In the genomic region with DNA sequence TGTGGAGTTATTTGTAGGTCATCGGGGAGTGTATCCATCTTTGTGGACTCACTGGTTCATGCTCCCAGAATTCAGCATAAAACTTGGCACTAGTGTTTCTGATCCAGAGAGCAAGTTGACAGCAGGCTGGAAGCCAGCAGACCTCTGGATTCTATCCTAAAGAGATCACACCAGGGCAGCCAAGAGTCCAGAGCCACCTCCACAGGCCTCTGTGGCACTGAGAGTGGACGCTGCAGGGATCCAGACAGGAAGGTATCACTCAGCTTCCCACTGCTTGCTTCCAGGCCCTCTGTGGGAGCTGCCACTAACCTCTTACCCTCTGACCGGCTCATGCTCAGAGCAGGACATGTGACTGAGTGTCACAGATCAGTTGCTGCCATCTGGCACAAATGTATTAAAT, we compare ENCODE assay signal across 9 mouse cellular contexts.
DNase-seq lines count a peak whose midpoint lies in the region; ATAC-seq and TF ChIP-seq lines count a peak whose summit lies in the region.
"Had no signal": no experiment of that assay in that cellular context is flagged by ENCODE, and none has a peak within 500 bp of the region (broad histone marks: within the 10 kb centered on the region; RNA-seq: fewer than 3 reads in every experiment).

No protein-coding gene starts in this region.

- WGBS in midbrain, postnatal 0 days, result 63% methylated on average over 3 of the region's 3 CpGs
- 72% methylated on average over 3 of the region's 3 CpGs for WGBS in midbrain, embryonic 15.5 days

- peak; percentile 11 for DNase-seq in adrenal gland, postnatal 25 days
- DNase-seq in adrenal gland, adult 2 months, result no peak
- DNase-seq in midbrain, postnatal 0 days (ENCODE audit: low spot score), result peak; percentile 18
- DNase-seq in kidney, adult 18-20 months, result peak; percentile 13
- DNase-seq in mesoderm, embryonic 11.5 days (ENCODE audit: low read depth, low spot score), result peak; percentile 20
- DNase-seq in embryo, embryonic 9.5 days (ENCODE audit: extremely low spot score), result no peak
- DNase-seq: liver had no signal

- H3K9me3 ChIP-seq in midbrain, postnatal 0 days (ENCODE audit: low read length), result no peaks in the 10 kb centered on the region
- no peaks in the 10 kb centered on the region for H3K9me3 ChIP-seq in midbrain, embryonic 15.5 days

- H3K27me3 ChIP-seq in midbrain, postnatal 0 days (ENCODE audit: insufficient read depth, low read length), result no peaks in the 10 kb centered on the region
- no peaks in the 10 kb centered on the region for H3K27me3 ChIP-seq in midbrain, embryonic 15.5 days (replicated peaks)

- H3K36me3 ChIP-seq in midbrain, postnatal 0 days (ENCODE audit: insufficient read depth, low read length), result no peaks in the 10 kb centered on the region
- H3K36me3 ChIP-seq in midbrain, embryonic 15.5 days (replicated peaks), result no peaks in the 10 kb centered on the region

- no peak overlapping the region for H3K27ac ChIP-seq in midbrain, postnatal 0 days (ENCODE audit: low read depth, low read length)
- H3K27ac ChIP-seq in midbrain, embryonic 15.5 days, result no peak overlapping the region

- H3K4me3 ChIP-seq in midbrain, postnatal 0 days (ENCODE audit: low read depth, low read length), result no peak overlapping the region
- no peak overlapping the region for H3K4me3 ChIP-seq in midbrain, embryonic 15.5 days

- no peak for ATAC-seq in midbrain, postnatal 0 days (ENCODE audit: low FRiP score)
- no peak for ATAC-seq in midbrain, embryonic 15.5 days (replicated peaks)
- no peak for ATAC-seq in erythroid progenitor cell, adult 5-6 weeks (replicated peaks; ENCODE audit: low FRiP score, poor library complexity, severe bottlenecking)

- no peak for TF ChIP-seq CTCF in midbrain, postnatal 0 days (IDR thresholded peaks at IDR 0.05)

- no peaks in the 10 kb centered on the region for H3K4me1 ChIP-seq in midbrain, postnatal 0 days (ENCODE audit: insufficient read depth, low read length)
- no peaks in the 10 kb centered on the region for H3K4me1 ChIP-seq in midbrain, embryonic 15.5 days

- no peak overlapping the region for H3K4me2 ChIP-seq in midbrain, postnatal 0 days (ENCODE audit: low read depth, low read length, poor library complexity, severe bottlenecking)
- no peak overlapping the region for H3K4me2 ChIP-seq in midbrain, embryonic 15.5 days

- H3K9ac ChIP-seq in midbrain, postnatal 0 days (replicated peaks; ENCODE audit: low read length, poor library complexity, severe bottlenecking), result no peak overlapping the region
- no peak overlapping the region for H3K9ac ChIP-seq in midbrain, embryonic 15.5 days

Comparison
In these comparisons a context has a peak if more than half of its experiments do, and no peak if none do; other contexts are left out.
1. DNase-seq: peak in adrenal gland, postnatal 25 days (single experiment), midbrain, postnatal 0 days (single experiment), kidney, adult 18-20 months (single experiment) and mesoderm, embryonic 11.5 days (single experiment); none in adrenal gland, adult 2 months (single experiment) and embryo, embryonic 9.5 days (single experiment).